Mouse (Mus musculus) G1E (cell line): ENCODE data around the gene Tent2. TPM values are rescaled to one million over a fixed set of nuclear protein-coding genes. Genes with fewer than 3 reads are reported as not detected.
"Not testable (repeated sequence)": the region's sequence is repeated elsewhere in the genome, so short reads cannot be mapped to it uniquely, and the experiment has no call there.

Source experiments
- ATAC-seq: 2 replicates; pipeline ENCODE4 v1.8.0; 2016; ENCODE audit warnings: mild to moderate bottlenecking; ENCODE audit not compliant: insufficient number of reproducible peaks, poor library complexity, low FRiP score, severe bottlenecking; ENCODE audit errors: extremely low read depth
- DNase-seq: peaks from one replicate; pipeline ENCODE4 v3.0.0; 2012; ENCODE audit warnings: low spot score
- H3K27me3 ChIP-seq: 2 replicates; pipeline ENCODE4 v1.6.1; 2012; ENCODE audit warnings: mild to moderate bottlenecking, low read length, inconsistent platforms; ENCODE audit not compliant: insufficient read depth
- H3K36me3 ChIP-seq: replicated peaks from 2 replicates; pipeline ENCODE3; 2012; ENCODE audit warnings: mild to moderate bottlenecking, inconsistent platforms
- H3K4me1 ChIP-seq: 2 replicates; pipeline ENCODE4 v1.6.1; 2012; ENCODE audit warnings: low read depth, low read length, inconsistent platforms, mixed read lengths; ENCODE audit not compliant: insufficient read depth
- H3K4me3 ChIP-seq: 2 replicates; pipeline ENCODE4 v1.5.1; 2012; ENCODE audit warnings: low read depth, mild to moderate bottlenecking, inconsistent platforms, low read length, moderate library complexity, mixed read lengths
- H3K9me3 ChIP-seq: replicated peaks from 2 replicates; pipeline ENCODE4 v1.6.1; 2012; ENCODE audit warnings: inconsistent platforms
- CTCF ChIP-seq: IDR thresholded peaks from 2 replicates; pipeline ENCODE4 v1.5.1; 2012; ENCODE audit warnings: low read depth, low read length, inconsistent platforms, mixed read lengths
- GATA1 ChIP-seq: IDR thresholded peaks from 2 replicates; pipeline ENCODE4 v1.6.1; 2012; ENCODE audit warnings: borderline replicate concordance, low read length, inconsistent platforms, mixed read lengths
- GATA2 ChIP-seq: IDR thresholded peaks from 2 replicates; pipeline ENCODE4 v1.6.1; 2012; ENCODE audit warnings: low read depth, low read length, inconsistent platforms, borderline replicate concordance
- POLR2AphosphoS5 ChIP-seq: IDR thresholded peaks from 2 replicates; pipeline ENCODE4 v1.6.1; 2012; ENCODE audit warnings: low read depth, low read length, inconsistent platforms; ENCODE audit not compliant: insufficient replicate concordance
- TAL1 ChIP-seq: conservative IDR thresholded peaks from 2 replicates; pipeline ENCODE4 v1.6.1; 2012; ENCODE audit warnings: low read depth, low read length, inconsistent platforms, mixed read lengths
- polyA plus RNA-seq: library from polyadenylated mRNA; stranded (reverse); fragments of >175 nt; gene quantifications from 2 replicates; pipeline ENCODE4 v1.2.3, GENCODE M21; 2012
- total RNA-seq, 2 experiments: library from RNA; stranded (forward) in 1 of 2; stranded (reverse) in 1 of 2; fragments of 200-1000 nt in 1 of 2; fragments of >200 nt in 1 of 2; fragmentation: Nextera tagmentation in 1 of 2; gene quantifications; 2 replicates each; pipeline ENCODE4 v1.2.3; 2014 to 2017

The Tent2 gene
- total and polyA plus RNA-seq, 3 experiments = 33.5 to 192 (median 54.6) TPM

GRCm38 (mm10) chr13:93232335-93232734 lies 40.1 kb upstream of the Tent2 start:
- H3K9me3 ChIP-seq = no peaks in the 10 kb centered on the region

GRCm38 (mm10) chr13:93231016-93231415 lies 38.8 kb upstream of the Tent2 start:
- no peak for TF ChIP-seq GATA1
- TF ChIP-seq CTCF = no peak
- no peak for TF ChIP-seq GATA2
- TF ChIP-seq TAL1 = no peak
- no peak for TF ChIP-seq POLR2AphosphoS5
- DNase-seq = no peak
- H3K9me3 ChIP-seq = no peaks in the 10 kb centered on the region
- no peaks in the 10 kb centered on the region for H3K36me3 ChIP-seq
- H3K4me3 ChIP-seq = no peak overlapping the region
- H3K4me1 ChIP-seq = no peaks in the 10 kb centered on the region; the same call in 1 of the 2 replicates
- peaks cover 12% of the 10 kb centered on the region; the same call in 1 of the 2 replicates for H3K27me3 ChIP-seq
- ATAC-seq = no peak

More at GRCm38 (mm10) chr13:93232335-93232734, 40.1 kb upstream of the Tent2 start:
- TF ChIP-seq POLR2AphosphoS5 (no peak), GATA2 (no peak), GATA1 (no peak), CTCF (no peak), TAL1 (no peak)
- Histone ChIP-seq H3K4me3 (no peak overlapping the region), H3K27me3 (peaks cover 21% of the 10 kb centered on the region; the same call in 1 of the 2 replicates), H3K36me3 (no peaks in the 10 kb centered on the region), H3K4me1 (no peaks in the 10 kb centered on the region; the same call in 1 of the 2 replicates)
- ATAC-seq (no peak), DNase-seq (no peak)

GRCm38 (mm10) chr13:93211741-93212140 lies 19.6 kb upstream of the Tent2 start:
- peaks cover 5% of the 10 kb centered on the region for H3K27me3 ChIP-seq
- no peak for DNase-seq
- no peaks in the 10 kb centered on the region for H3K9me3 ChIP-seq
- H3K4me1 ChIP-seq = no peaks in the 10 kb centered on the region
- H3K36me3 ChIP-seq = no peaks in the 10 kb centered on the region
- no peak overlapping the region for H3K4me3 ChIP-seq
- no peak for ATAC-seq
- TF ChIP-seq TAL1 = no peak
- no peak for TF ChIP-seq GATA2
- no peak for TF ChIP-seq CTCF
- no peak for TF ChIP-seq POLR2AphosphoS5
- TF ChIP-seq GATA1 = no peak

GRCm38 (mm10) chr13:93192646-93193026 lies 451 bp upstream of the Tent2 start:
- Histone ChIP-seq H3K9me3 (no peaks in the 10 kb centered on the region), H3K4me1 (peaks cover 13% of the 10 kb centered on the region), H3K27me3 (no peaks in the 10 kb centered on the region), H3K36me3 (peaks cover 8% of the 10 kb centered on the region), H3K4me3 (peak overlapping the region; percentile 95)
- TF ChIP-seq GATA1 (no peak), CTCF (no peak), GATA2 (no peak), TAL1 (no peak), POLR2AphosphoS5 (no peak)
- ATAC-seq (no peak), DNase-seq (no peak)

- no peak for TF ChIP-seq CTCF
- TF ChIP-seq POLR2AphosphoS5 = no peak
- TF ChIP-seq GATA2 = no peak
- TF ChIP-seq GATA1 = no peak
- no peak for TF ChIP-seq TAL1
- H3K27me3 ChIP-seq = no peaks in the 10 kb centered on the region
- peaks cover 13% of the 10 kb centered on the region for H3K4me1 ChIP-seq
- no peak for ATAC-seq
- no peak for DNase-seq
- H3K9me3 ChIP-seq = no peaks in the 10 kb centered on the region
- H3K4me3 ChIP-seq = peak overlapping the region; percentile 20; the same call in 1 of the 2 replicates
- H3K36me3 ChIP-seq = peaks cover 14% of the 10 kb centered on the region
These were observed 2.8 kb downstream of the Tent2 start for GRCm38 (mm10) chr13:93189416-93189815.

GRCm38 (mm10) chr13:93188738-93189137 lies 3.4 kb downstream of the Tent2 start:
- Histone ChIP-seq H3K4me1 (peaks cover 13% of the 10 kb centered on the region), H3K9me3 (no peaks in the 10 kb centered on the region), H3K4me3 (no peak overlapping the region; the same call in 1 of the 2 replicates), H3K27me3 (no peaks in the 10 kb centered on the region), H3K36me3 (peaks cover 20% of the 10 kb centered on the region)
- no peak for ATAC-seq
- TF ChIP-seq GATA1 (no peak), CTCF (no peak), POLR2AphosphoS5 (no peak), GATA2 (no peak), TAL1 (no peak)
- DNase-seq = no peak

- not testable (repeated sequence) for H3K4me3 ChIP-seq, H3K9me3 ChIP-seq, ATAC-seq, DNase-seq, H3K27me3 ChIP-seq
- peaks cover 29% of the 10 kb centered on the region for H3K36me3 ChIP-seq
- H3K4me1 ChIP-seq = peaks cover 13% of the 10 kb centered on the region
These were observed 4.4 kb downstream of the Tent2 start for GRCm38 (mm10) chr13:93187792-93188191.
